Mouse (Mus musculus) mouse trophoblast stem cell (cell line): ENCODE results near the gene Trnt1.

Experiments used
- in situ Hi-C, 2 experiments: fragments of 300-500 bp; cut with MseI, MboI; formaldehyde crosslinking; loops; 2 replicates in 1 of 2; 3 replicates in 1 of 2; pipeline ENCODE4 v1.15.1; 2025

Gene Trnt1

DNA sequence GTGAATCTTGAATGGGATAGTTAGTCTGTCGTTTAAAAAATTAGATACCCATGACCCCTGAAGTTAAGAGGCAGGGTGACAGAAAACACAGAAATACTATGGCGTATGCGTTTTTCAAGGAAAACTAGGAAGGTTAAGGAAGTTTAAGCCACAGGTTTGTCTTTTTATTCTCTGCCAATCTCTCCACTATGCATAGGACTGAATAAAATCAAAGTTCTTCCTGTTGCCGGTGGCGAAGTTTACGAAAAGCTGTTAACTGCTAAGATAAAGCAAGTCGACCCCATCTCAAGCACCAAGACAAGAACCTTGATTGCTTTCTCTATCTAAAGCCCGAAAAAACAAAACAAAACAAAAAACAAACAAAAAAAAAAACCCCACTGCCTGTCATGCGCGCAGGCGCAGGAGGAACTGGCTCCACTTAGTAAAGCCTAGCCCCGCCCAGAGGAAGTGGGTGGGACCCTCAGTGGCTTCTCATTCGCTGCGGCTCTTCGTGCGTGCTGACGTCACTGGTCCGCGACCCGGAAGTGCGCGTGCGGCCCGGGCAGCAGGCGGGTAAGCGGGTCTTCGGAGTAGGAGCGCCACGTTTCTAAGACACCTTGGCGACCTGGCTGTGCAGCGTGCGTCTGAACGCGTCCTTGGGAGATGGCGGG, at the start of gene Trnt1:
Gene Trnt1 (plus strand): TSS at position 481 of the 650 bp plus-strand sequence.
- in situ Hi-C loops: no loop called here

DNA sequence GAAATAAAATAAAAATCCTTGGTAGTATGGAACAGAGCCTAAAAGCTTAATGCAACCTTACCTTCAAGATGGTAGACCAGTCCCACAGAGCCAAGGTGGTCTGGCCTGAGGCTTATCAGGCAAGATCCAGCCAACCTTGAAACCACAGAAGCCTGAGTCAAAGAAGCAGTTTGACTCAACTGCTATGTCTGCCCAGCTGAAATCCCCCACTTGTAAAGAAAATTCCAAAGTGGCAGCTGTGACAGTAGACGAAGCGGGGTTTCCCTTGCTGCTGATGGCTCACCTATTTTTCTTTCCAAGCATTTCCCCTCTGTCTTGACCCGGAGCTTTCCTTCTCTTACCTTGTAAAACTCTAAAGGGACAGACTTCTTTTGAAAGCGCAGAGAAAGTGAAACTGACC, 43.3 kb upstream of the Trnt1 start:
- in situ Hi-C loops: no loop called here

DNA sequence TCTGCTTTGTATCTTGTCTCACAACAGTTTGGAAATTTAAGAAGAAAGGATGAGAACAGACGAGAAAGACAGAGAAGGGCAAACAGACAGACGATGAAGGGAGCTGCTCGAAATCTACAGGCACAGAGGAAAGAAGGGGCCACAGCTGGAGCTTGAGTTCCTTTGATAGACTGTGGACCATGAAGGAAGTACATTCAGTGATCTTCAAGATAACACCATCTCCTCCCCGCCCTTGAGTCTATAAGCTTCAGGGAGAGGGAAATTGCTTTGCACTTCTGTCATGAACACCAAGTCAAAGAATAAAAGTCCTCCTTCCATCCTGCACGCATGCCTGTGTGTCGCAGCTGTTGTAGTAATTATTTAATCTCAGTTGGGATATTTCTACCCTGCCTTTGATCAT, 42.8 kb upstream of the Trnt1 start:
- in situ Hi-C loops: no loop called here

DNA sequence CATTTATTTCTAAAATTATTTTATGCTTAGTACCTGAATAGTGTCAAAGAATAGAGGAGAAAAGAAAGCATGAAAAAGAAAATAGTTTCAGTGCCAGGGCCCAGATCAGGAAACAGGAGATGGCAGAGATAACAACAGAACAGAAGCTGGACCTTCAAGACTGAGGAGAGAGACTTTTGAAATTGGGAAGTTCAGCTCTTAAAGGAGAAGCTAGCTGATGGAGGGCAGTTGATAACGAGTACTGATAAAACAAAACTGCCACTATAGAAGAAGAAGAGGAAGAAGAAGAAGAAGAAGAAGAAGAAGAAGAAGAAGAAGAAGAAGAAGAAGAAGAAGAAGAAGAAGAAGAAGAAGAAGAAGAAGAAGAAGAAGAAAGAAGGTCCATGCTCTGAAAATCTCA, 41.2 kb upstream of the Trnt1 start:
- in situ Hi-C loops: no loop called here

DNA sequence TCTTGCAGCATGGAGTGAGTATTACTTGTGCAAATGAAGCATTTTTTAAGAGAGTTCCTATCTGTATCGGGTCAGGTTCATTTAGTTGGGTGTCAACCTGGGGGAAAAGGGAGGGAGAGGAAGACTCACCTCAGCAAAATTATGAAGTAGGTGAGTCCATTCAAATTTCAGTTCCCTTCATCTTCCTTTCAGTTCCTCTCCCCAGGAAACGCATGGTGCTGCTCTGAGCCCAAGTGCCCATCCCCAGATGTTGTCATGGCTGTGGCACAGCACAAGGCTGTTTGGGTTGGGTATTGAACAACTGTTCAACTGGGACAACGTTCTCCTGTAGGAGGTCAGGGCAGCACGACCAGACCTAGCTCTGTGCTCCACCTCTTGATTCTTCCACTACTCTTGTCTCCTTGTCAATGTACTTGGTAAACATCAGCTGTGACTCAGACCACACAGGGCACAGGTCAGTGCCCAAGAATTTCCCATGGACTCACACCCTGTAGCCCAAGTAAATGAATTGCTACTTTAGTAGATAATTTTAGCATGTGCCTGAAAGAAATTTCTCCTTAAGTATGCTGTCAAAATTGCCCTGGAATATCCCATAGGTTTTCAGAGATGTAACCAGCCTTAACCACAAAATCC, 39.1 kb upstream of the Trnt1 start:
- in situ Hi-C loops: no loop called here

DNA sequence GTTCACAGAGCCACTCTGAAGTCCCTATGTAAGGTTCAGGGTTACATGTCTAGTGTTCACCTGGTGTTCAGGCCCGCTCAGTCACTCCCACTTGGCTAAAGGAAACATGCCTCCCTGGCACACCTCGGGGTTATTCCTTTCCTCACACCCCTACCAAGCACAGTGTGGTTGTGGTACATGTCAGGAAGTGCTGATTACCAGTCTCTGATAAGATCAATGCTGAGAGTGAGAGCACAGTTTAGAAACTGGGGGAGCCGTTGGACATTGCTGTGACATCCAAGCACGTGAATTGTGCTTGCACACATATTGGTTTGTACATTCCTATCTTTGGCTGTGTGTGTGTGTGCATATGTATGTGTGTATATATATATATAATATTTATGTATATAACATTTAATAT, 36.4 kb upstream of the Trnt1 start:
- in situ Hi-C loops: no loop called here

DNA sequence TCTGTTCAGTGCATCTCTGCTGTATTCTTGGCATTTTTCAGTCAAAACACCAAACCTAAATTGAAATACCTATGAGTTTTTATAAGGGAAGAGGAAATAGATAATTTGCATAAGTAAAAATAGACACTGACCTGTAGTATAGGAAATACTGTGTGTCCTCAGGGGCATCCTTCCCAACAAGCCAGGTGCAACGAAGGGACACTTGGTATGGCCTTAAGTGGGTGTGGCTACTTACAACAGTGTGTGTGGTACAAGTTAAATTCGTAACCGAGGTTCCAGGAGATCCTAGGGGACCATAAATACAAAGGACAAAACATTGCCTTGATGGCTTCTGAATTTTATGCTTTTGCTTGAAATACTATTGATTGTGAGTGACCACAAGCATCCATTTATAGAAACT, 30.7 kb upstream of the Trnt1 start:
- in situ Hi-C loops: no loop called here

DNA sequence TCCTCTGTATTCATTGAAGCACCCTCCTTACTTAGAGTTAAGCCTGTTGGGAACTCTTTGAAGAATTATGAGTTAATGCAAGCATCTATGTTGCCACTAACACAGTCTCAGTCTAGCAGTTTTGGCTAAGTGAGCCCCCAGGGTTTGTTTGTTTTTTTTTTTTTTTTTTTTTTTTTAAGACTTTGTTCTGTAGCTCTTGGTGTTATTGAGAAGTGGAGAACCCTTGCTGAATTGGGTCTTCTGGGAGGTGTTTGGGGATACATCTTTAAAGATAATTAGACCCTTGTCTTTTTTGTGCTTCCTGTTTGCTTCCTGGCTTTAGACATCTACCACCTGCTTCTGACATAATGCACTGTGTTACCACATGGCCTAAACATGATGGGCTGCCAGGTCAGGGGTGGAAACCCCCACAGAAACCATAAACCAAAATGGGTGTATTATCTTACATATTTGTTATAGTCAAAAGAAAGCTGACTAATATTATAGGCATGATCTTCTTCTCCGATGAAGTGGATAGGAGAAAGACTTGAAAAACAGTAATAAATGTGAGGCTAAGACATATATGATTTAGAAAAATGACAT, 28.6 kb upstream of the Trnt1 start:
- in situ Hi-C loops: no loop called here

DNA sequence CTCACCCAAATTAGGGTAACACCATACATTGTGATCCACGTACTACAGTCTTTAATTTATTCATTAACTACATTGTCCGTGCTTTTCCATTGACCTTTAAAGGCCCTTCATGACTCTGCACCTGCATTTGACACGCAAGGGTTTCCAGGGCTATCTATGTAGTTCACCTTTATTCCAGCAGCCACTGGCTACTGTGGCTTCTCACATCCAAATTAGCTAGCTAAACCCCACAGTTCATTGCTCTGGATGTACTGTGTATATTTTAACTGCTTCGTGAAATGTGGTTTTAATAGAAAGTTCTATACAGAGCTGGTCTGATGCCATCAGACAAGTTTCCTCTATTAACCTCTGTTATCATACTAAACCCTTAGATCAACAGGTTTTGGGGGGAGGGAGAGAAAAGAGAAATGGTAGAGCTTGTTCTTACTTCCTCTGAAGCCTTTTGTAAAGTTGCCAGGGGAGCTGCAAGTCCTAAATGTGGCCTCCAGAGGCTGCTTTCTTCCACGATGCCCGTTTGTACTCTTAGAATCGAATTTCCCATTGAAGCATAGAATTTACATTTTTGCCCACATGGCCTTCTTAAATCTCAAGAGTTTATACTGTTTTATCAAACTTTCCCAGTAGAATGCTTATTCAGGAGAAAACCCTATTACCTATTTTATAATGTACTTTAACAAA, 25.2 kb upstream of the Trnt1 start:
- in situ Hi-C loops: no loop called here

DNA sequence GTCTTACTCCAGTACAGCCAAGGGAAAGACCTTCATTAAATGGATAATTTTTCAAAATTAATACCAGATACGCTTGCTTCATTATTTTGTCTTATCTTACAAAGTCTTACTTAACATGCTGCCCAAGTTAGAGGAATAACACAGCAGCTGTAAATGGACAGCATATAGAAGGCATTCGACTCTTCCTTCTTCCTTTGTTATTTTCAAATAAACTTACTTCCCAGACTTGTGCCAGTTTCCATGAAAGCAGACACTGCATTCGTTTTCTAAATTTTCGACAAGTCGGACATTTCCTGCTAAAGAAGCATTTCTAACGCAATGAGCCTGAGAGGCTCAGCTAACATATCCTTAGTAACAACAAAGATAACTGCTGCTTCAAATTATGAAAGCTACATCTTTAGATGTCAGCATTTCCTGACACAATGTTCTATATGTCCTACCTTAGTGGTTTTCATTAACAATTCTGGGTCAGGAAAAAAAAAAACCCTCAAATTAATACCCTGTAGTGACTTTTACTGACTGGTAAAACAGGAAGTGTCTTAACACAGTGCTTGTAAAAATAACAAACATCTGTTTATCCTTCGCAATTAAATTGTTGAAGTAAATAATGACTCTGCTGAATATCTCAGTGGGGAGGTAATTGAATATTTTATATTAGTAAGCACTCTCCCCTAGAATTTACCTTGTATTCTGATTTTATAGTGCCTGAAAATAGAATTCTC, 23.1 kb upstream of the Trnt1 start:
- in situ Hi-C loops: no loop called here

DNA sequence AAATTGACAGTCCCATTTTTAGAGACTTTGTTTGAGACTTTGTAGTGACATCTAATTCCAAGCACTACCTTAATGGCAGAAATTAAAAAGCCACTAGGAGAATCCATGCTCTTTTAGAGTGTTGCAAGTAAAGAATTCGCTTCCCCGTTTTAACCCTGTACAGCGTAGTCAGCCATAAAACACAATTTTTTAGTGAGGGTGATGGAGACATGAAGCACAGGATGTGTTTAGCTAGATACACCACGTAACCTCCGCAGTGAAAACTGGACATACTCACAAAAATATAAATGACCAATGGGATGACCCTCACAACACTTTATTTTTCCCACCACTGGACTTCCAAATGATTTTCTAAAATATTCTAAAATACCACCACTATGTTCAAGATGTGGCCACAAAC, 21.7 kb upstream of the Trnt1 start:
- in situ Hi-C loops: no loop called here

DNA sequence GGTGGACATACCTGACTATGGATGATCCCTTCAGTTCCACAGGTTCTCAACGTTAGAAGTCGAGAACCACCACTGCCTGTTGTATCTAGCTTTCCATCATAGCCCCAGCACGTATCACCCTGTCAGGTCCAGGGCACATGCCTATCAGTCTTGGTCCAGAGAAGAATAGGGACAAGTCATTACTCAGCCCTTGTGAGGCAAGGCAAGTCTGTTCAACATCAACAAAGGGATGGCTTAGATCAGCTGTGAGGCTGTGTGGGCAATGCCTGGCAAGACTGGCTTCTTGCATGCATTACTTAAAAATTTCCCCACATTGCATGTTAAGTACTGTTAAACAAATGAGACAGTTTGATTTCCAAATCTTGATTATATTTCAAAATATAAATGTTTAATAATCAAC, 21.1 kb upstream of the Trnt1 start:
- in situ Hi-C loops: no loop called here

DNA sequence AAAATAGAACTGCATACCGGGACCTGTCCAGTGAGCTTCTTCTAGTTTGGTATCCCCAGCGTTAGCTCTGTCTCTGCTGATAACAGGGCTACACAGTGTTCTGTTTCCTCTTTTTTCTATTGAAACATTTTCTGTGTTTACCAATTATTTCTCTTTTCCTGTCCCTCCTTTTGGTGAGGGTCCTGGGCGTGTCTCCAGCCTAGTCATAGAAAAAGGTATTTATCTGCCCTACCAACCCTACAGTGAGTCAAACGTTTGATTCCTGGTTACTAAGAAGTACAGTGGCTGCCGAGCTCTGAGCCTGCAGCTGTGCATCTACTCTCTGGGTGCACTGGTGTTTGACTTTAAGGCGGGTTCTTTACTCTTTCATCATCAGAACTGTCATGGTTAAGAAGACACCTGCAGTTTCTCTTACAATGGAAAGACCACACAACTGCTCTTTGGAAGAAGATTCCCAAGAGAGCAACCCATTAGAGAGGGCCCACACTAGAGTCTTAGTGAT, 20.0 kb upstream of the Trnt1 start, which contains the start of gene Il5ra:
Gene Il5ra (minus strand): TSS at position 151 of the 502 bp plus-strand sequence.
- in situ Hi-C loops: no loop called here

DNA sequence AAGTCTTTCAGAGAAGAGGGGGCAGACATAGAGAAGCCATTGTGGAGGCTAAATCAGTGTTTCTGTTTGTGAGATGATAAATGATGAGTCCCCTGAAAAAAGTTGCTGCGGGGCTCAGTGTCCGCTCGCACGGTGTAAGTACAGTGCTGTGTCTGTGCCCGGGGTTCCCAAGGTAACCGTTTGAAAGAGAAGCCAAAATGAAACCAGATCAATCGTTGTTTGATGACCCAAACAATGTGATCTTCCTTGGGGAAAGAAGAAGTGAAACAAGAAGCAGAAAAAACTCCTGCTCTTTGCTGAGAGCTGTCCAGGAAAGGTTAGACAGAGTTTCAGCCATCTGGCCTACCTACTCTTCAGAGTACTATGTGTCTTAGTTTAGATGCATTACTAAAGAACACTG, 18.6 kb upstream of the Trnt1 start:
- in situ Hi-C loops: no loop called here

DNA sequence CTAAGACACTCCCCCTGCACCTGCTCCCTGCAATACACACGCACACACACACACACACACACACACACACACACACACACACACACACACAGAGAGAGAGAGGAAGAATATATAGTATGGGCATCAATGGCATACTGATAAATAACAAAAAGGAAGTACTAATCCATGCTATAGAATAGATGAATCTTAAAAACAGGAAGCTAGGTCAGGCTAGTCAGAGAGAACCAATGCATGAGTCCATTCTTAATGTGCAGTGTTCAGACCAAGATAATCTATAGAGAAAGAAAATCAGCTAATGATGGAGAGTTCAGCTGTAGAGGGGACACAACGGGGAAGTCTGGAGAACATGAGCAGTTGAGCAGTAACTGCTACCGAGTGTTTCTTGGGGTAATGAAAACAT, 10.6 kb upstream of the Trnt1 start:
- in situ Hi-C loops: no loop called here

DNA sequence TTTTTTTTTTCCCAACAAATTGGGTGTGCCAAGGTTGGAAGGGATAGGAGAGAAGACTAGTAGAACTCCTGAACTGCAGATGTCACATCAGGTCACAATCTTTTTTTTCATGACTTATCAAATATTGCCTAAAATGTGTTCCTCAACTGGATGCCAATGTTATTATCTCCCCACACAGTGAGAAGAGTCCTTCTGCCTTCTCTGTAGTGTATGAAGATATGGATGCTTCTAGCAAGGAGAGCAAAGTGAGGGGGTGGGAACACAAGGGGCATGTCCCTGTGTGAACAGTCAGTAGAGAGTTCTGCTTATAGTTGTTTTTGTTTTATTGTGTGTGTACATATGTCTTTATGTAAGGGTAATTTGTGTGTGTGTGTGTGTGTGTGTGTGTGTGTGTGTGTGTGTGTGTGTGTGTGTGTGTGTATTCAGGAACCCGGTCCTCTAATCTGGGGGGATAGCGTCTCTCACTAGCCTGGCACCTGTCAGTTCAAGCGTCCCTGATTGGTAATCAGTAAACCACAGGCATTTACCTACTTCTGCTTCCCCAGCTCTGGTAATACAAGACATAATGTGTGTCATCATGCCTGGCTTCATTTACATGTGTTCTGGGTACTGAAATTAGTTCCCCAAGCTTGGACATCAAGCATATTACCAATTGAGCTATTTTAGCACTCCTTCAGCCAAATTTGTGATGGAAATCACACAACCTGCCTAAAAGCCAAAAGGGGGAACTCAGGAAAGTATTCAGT, 8.3 kb upstream of the Trnt1 start:
- in situ Hi-C loops: no loop called here

DNA sequence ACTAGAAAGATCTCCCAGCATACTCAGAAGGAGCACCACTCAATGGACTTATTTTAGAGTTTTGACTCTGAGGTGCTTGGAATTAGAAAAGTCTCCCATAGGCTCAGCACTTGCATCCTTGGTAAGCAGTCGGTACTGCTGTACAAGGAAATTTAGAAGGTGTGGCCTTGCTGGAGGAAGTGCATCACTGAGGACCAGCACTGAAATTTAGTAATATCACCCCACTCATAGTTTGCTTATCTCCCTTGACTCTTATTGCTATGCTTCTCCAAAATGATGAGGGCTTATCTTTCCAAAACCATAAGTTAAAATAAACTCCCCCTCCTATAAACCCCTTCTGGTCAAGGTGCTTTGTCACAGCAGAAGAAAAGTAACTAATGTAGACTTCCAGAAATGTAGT, 7.4 kb upstream of the Trnt1 start:
- in situ Hi-C loops: no loop called here

DNA sequence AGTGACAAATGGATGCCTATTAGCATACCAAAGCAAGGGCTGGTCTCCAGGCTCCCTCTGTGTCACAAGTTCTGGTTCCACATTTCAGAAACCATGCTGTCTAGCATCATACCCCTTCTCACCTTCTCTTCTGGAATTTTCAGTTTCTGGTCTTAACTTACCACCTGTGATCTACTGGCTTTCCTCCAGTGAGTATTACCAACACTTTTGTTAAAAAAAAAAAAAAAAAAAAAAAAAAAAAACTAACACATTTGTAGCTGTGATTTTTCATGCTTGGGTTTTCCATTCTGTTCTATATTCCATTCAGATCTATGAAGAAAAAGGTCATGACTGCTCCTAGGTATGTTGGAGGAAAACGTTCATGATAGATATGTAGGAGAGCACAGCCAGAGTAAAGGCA, 3.0 kb upstream of the Trnt1 start:
- in situ Hi-C loops: no loop called here

DNA sequence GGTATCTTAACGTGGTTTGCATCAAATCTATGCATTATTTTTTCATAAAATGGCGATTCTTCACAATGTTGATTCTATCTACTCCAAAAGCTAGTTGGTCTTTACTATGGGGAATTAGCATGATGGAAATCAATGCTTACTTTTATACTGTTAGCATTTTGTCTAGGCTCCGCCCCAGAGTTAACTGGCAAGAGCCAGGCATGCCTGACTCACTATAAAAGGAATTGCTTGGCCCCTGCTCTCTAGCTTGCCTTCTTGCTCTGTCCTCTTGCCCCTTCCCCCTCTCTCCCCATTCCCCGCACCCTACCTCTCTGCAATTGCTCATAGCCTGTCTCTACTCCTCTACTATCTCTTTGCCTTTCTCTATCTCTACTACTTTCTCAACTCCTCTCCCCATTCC, 2.1 kb upstream of the Trnt1 start:
- in situ Hi-C loops: no loop called here

DNA sequence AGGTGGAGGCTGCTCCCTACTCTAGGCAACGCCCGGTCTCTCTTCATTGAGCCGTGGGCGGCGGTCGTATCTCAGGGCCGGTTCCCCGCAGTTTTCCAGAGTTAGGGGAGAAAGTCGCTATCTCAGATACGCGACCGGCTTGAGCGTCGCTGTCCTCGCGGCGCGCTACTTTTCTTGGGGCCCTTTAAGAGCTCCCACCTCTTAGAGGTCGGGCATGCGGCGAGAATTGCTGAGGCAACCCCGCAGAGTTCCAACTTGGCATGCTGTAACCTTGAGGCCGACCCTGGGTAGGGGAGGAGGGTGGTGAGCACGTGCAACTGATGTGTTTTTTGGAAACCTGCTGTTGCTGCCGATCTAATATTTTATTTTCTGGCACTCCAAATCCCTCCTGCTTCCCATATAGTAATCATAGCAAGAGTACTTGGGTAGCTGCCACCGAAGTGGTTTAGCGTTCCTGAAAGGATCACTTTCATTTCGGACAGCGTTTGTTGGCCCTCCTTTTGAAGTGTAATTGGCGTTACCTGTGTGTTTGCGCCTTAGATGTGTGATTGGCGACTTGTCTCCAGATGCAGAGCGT, 458 bp downstream of the Trnt1 start:
- in situ Hi-C loops: no loop called here

DNA sequence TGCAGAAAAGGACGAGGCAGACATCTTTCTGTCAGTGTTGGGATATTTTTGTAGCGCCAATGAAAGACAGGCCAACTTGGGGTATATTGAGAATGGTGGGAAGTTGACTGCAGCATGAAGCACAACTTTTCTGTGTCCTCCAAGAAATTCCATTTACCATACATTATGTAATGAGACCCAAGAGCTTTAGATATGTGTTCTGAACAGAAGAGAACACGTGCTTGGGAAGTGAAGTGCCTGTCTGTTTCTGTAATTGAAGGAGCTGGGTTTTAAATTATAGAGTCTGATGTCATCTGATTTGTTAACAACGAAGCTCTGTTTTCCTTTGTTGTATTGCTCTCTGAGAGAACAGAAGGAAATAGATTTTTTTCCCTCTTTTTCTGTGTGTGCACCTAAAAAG, 1.1 kb downstream of the Trnt1 start:
- in situ Hi-C loops: loop anchor here in 1 of 2 experiments (10.0 kb wide), 1 partner anchor 105 kb away; no protein-coding TSS in a partner anchor
